Mouse (Mus musculus) retina, postnatal 1 day (tissue): ENCODE measurements around the gene Chn1.
A peak's percentile ranks its signal among the peaks of the same experiment; 100 is the strongest.

ENCODE experiments used
- DNase-seq: peaks from one replicate; pipeline ENCODE4 v3.0.0-alpha.2; 2012

Gene Chn1

GRCm38 (mm10) chr2:73588951-73589350 lies 186.2 kb downstream of the Chn1 start:
- DNase-seq, result peak; percentile 44

GRCm38 (mm10) chr2:73587109-73587506 lies 188.0 kb downstream of the Chn1 start:
- DNase-seq, result no peak

- DNase-seq, result no peak
These were observed 188.6 kb downstream of the Chn1 start for GRCm38 (mm10) chr2:73586392-73587108.

- DNase-seq, result peak; percentile 47
These were observed 189.8 kb downstream of the Chn1 start for GRCm38 (mm10) chr2:73585347-73585831.

GRCm38 (mm10) chr2:73584645-73585346 lies 190.3 kb downstream of the Chn1 start:
- DNase-seq, result peak; percentile 90

GRCm38 (mm10) chr2:73580720-73581119 lies 194.4 kb downstream of the Chn1 start:
- DNase-seq, result no peak

- no peak for DNase-seq
These were observed 195.0 kb downstream of the Chn1 start, which contains the start of gene Chrna1 for GRCm38 (mm10) chr2:73580166-73580565. Gene Chrna1, minus strand, starts transcription at chr2:73580338.

GRCm38 (mm10) chr2:73579168-73579567 lies 196.0 kb downstream of the Chn1 start:
- no peak for DNase-seq

- no peak for DNase-seq
These were observed 200.7 kb downstream of the Chn1 start for GRCm38 (mm10) chr2:73574418-73574817.

GRCm38 (mm10) chr2:73573556-73573955 lies 201.6 kb downstream of the Chn1 start:
- no peak for DNase-seq

- DNase-seq, result peak; percentile 95
These were observed 202.4 kb downstream of the Chn1 start for GRCm38 (mm10) chr2:73572539-73573372.

GRCm38 (mm10) chr2:73571901-73572300 lies 203.2 kb downstream of the Chn1 start:
- DNase-seq, result no peak

- DNase-seq, result no peak
These were observed 203.8 kb downstream of the Chn1 start for GRCm38 (mm10) chr2:73571304-73571703.

GRCm38 (mm10) chr2:73566989-73567605 lies 208.0 kb downstream of the Chn1 start:
- peak; percentile 78 for DNase-seq

GRCm38 (mm10) chr2:73566162-73566561 lies 209.0 kb downstream of the Chn1 start:
- peak; percentile 71 for DNase-seq

GRCm38 (mm10) chr2:73563690-73564089 lies 211.5 kb downstream of the Chn1 start:
- no peak for DNase-seq

GRCm38 (mm10) chr2:73562656-73563055 lies 212.5 kb downstream of the Chn1 start:
- DNase-seq, result no peak

- peak; percentile 94 for DNase-seq
These were observed 213.5 kb downstream of the Chn1 start for GRCm38 (mm10) chr2:73561665-73562063.

- peak; percentile 66 for DNase-seq
These were observed 214.1 kb downstream of the Chn1 start for GRCm38 (mm10) chr2:73560899-73561664.
